Mouse (Mus musculus) cerebellum, adult 11 months (tissue): ENCODE measurements around the gene Smarcc2.
"Not testable (repeated sequence)": the region's sequence is repeated elsewhere in the genome, so short reads cannot be mapped to it uniquely, and the experiment has no call there.

ENCODE experiments used
- DNase-seq: peaks from one replicate; pipeline ENCODE4 v3.0.0; 2022

Smarcc2 gene

DNA sequence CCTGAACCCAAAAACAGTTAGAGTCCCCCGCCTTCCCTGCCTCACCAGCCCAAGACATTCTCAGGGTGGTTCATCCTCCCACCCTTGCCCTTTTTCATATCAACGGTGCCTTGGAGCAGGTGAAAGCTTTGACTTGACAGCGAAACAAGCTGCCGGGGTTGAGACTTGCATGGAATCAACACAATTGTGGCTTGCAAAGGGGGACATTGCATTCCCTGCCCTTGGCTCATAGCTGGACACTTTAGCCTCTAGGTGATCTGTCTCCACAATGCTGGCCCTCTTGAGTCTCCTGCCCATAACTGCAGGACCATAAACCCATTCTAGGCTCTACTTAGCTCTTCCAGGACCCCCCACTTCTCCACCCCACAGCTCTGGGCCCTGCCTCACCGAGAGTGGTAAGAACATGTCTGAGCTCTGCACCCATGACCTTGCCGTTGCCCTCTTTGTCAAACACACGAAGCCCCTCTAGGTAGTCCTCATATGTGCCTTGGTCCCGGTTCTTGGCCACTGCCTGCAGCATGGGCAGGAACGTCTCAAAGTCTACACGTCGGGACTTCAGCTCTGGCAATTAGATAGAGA, 35.7 kb downstream of the Smarcc2 start:
- DNase-seq = no peak

DNA sequence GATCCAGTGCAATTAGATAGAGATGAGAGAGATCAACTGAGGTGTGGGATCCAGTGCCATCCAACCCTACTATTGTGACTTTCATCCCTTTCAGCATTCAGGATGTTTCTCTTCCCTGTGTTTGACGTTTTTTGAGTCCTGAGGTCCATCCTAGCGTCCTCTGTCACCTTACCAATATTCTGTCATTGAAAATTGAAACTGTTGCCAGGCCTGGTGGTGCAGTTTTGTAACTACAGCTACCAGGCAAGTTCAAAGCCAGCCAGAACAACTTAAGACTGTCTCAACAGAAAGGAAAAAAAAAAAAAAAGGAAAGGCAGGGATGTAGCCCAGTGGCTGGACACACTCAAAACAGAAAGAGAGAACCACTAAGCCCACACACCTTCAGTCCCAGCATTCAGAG, 36.2 kb downstream of the Smarcc2 start:
- no peak for DNase-seq

DNA sequence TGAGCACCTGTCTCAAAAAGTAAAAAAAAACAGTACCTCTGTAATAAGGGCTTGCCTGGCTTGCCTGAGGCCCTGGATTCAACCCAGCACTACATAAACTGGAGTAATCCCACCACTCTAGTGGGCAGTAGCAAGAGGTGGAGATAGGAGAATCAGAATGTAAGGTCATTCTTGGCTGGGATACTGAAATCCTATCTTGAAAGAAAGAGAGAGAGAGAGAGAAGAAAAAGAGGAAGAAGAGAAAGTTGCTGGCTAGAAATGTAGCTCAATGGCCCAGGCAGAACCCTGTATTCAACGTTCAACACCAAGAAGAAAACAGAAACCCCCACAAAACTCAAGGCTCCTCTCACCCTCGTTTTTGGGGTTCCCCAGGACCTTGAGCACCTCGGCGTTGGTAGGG, 36.9 kb downstream of the Smarcc2 start:
- no peak for DNase-seq

DNA sequence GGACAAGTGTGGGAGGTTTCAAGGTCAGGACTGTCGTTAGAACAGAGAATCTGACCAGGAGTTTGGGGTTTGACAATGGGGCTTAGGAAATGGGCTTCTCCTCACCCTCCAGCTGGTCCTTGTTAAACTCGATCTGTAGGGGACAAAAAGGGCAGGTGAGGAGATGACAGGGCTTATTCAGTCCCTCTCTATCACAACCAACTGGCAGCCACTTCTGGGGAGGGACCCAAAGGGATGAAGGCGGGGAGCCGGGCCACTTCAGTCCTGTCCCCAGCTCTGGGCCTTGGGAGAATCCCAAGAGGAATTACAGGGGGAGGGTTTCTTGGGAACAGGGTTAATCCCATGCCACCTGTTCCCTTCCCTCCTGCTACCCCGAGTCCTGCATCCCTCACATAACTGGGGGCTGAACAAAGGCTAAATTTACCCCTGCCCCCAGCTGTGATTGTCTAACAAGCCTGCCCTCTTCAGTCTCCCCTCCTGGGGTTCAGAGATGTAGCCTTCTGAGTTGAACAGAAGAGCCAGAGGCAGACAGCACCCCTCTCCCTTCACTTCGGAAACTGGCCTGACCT, 37.5 kb downstream of the Smarcc2 start:
- no peak for DNase-seq

DNA sequence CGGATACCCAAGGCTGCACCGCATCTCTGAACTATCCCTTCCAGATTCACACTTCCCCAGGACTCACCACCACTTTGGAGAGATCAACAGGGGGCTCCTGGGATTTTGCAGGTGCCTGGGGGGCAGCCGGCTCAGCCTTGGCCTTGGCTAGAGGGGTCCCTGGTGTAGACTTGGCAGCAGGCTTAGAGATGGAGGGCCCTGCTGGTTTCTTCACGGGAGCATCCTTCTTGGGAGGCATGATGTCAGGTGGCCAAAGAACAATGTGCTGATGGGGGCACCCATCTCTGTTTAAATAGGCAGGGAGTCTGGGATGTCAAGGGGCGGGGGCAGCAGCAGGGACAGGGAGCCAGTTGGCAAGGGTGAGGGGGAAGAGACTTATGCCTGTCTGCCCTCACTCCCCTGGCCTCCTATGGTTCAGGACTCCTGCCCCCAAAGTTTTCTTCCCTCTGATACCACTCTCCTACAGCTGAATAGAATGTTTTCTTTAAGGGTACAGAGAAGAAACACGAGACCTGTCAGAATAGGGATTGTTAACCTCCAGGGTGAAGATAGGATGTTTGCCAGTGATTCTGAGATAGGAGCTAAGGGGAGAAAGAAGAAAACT, 38.2 kb downstream of the Smarcc2 start:
- no peak for DNase-seq

DNA sequence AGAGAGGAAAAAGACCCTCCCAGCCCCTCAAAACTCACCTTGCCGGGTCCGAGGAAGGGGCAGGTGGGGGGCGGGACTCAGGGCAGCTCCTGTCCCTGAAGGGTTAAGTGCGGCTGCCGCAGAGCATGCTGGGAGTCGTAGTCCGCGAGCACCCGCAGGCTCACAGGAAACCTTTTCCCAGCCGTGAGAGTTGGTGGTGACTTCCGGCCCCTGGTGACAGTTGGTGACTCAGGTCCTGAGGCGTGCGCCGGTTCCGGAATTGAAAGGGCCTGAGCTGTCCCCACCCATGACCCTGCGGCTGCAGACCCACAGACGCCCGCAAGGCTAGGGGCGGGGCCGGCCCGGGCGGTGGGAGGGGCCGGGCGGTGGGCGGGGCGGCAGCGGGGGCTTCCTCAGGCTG, 39.5 kb downstream of the Smarcc2 start, which contains the start of gene Myl6b:
Myl6b (minus strand) TSS at position 96 of the 400 bp plus-strand sequence.
- peak; percentile 95 for DNase-seq

DNA sequence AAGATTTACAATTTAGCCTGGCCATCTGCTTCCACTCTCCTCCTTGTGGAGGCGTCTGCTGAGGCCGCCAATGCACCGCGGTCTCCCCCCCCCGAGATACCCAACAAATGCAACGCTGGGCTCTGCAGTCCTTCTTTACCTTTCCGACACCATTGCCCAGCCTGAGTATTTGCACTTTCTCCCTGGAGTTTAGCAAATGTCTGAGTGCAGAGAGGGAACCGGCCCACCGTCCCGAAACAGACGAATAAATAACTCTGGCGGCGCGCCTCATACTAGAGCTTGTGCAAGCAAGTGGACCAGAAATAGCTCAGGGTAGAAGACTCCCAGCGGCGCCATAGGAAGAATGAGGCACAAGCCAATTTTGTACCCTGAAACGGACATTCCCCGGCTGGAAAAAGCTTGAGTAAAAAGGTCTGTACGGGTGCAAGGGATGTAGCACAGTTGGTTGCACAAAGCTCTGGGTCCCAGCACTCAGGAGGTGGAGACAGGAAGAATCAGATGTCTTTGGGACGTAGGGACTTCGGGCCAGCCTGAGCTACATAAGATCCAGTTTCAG, 40.1 kb downstream of the Smarcc2 start:
- peak; percentile 58 for DNase-seq

DNA sequence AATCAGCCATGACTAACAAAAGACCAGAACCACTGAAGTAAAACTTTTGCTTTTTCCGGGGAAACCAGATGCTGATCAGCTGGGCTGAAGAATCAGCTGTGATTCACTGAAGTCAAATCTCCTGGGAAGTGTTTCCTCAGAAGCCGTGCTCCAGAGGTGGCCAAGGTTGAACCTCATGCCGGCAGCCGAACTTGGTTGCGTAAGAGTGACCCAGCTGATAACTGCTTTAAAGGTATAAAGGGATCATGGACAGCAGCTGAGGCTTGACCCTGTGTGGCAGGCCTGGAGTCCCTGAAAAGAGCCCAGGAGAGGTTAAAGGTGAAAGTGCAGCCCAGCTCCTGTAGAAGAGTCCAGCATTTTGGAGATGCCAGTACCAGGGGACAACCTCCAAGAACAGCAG, 43.3 kb downstream of the Smarcc2 start:
- no peak for DNase-seq

DNA sequence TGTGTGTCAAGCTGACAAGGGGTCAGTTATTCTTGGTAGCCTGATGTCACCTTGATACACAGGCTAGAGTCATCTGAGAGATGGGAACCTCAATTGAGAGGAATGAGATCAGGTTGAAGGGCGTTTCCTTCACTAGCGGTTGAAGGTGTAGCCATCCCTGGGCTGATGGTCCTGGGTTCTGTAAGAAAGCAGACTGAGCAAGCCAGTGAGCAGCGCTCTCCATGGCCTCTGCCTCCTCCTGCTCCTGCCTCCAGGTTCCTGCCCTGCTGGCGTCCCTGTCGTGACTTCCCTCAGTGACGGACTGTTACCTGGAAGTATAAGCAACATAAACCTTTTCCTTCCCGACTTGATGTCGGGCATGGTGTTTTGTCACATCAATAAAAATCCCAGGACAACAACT, 44.5 kb downstream of the Smarcc2 start:
- DNase-seq = no peak

DNA sequence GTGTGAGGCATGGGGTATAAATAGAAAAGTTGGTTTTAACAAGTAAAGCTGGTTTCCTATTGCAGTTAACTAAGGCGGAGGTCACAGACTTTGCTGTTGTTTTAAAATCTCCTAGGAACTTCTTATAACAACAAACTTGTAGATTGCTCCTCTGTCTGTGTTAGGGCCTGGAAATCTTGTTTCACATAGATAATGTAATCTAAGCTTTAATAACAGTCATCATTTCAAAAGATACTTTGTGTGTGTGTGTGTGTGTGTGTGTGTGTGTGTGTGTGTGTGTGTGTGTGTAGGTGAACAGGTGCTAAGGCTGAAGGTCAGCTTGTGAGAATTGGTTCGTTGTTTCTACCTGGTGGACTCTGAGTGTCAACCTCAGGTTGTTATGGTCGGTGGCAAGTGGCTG, 45.0 kb downstream of the Smarcc2 start:
- DNase-seq = no peak

DNA sequence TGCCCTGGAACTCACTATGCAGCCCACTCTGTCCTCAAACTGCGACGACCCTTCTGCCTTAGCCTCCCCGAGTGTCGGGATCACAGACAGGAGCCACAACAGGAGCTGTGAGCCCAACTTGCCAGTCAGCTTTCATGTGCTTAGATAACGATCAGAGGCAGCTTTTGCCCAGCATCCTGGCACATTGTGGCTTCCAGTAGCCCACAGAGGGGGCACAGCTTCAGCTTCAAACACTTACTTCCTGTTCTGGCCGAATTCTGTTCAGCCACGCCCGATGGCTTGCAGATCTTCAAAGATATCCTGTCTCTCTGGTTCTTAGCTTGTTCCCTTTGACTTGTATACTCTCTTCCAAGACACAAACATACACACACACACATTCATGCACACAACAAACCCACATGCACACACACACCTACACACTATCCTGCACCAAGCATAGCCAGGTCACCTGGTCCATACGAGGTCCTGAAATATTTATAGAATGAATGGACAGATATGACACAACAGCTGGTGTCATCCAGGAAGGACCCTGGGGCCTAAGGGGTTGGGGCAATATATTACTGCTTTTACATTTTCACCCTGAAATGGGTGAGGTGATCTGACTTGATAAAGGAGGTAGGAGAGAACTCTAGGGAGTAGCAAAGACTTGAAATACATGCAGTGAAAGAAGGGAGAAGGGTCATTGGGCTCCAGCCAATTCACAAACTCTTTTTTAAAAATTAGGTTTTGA, 45.8 kb downstream of the Smarcc2 start:
- no peak for DNase-seq

DNA sequence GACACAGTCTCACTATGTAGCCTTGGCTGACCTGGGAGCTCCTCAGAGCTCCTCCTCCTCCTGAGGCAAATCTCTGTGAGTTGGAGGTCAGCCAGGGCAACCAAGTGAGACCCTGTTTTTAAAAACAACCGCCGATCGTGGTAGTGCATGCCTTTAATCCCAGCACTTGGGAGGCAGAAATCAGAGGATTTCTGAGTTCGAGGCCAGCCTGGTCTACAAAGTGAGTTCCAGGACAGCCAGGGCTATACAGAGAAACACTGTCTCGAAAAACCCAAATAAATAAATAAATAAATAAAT, 46.3 kb downstream of the Smarcc2 start:
- not testable (repeated sequence) for DNase-seq

DNA sequence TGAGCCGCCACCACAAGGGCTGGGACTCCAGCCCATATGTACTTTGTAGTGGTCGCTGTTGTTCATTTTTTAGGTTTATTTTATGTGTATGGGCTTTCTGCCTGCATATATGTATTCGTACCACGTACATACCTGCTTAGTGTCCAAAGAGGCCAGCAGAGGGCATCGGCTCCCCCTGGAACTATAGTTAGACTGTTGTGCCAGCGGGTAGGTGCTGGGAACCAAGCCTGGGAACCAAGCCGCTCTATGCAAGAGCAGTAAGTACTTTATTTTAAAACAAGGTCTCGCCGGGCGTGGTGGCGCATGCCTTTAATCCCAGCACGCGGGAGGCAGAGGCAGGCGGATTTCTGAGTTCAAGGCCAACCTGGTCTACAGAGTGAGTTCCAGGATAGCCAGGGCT, 46.9 kb downstream of the Smarcc2 start:
- no peak for DNase-seq

DNA sequence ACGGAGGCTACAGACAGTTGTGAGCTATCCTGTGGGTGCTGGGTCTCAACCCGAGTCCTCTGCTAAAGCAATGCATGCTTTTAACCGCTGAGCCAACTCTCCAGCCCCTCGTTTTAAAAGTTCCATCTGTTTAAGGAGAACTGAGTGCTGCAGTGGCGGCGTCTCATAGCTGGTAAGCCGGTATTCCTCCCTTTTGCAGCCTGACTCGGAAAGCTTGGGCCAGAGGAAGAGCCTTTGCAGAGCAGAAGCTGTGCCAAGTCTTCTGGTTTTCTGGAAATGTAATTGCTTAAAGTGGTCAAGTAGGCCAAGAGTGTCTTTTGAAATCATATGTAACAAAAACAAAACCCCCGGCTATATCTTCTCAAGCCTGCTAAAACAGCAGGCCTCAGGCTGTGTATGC, 49.2 kb downstream of the Smarcc2 start:
- DNase-seq = no peak

DNA sequence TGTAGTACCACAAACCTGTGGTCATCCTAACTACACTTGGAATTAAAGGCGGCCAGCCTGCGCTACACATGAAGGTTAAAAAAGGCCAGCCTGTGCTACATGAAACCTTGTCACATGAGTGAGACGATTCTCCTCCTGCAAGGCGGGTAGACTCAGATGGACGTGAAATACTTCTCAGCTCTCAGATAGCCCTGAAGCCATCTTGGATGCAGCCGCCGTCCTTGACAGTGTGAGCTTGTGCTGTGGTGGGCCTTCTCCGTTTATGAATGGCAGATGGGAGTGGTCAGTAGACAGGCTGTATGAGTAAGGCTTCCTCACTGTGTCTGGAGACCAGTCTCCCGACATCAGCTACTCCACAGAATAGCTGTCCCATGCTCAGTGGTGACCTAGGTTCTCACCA, 50.2 kb downstream of the Smarcc2 start:
- DNase-seq = no peak

DNA sequence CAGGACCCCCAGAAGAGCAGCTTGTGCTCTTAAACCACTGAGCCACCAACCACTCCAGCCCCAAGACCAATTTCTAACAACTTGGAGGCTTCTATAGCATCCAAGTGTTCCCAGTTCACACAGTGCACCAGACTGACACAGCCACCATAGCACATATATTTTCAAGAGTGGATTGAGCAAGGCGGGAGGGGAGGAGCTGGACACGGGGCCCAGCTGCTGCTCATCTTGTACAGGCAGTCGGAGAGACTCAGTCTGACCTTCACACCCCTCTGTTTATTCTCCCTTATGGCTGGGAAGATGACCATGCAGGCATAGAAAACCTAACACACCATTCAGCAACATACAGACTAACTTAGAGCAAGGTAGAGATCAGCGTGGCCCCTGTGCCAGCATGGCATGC, 50.8 kb downstream of the Smarcc2 start:
- no peak for DNase-seq

DNA sequence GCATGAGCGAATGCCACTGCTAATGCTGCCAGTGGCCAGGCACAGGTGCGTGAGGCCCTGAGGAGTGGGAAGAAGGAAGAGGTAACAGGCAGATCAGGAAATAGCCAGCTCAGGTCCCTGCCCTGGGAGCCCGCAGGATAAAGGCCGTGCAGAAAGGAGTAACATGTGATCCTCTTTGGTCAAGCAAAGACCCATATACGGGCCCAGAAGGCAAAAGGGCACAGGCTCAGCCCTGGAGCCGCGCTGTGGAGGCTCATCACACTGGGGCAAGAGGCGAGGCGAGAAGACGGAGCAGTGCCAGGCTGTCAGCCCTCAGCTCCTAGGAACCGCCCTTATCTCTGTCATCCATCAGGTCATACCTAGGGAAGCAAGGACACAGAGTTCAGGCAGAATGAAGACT, 51.3 kb downstream of the Smarcc2 start:
- no peak for DNase-seq

DNA sequence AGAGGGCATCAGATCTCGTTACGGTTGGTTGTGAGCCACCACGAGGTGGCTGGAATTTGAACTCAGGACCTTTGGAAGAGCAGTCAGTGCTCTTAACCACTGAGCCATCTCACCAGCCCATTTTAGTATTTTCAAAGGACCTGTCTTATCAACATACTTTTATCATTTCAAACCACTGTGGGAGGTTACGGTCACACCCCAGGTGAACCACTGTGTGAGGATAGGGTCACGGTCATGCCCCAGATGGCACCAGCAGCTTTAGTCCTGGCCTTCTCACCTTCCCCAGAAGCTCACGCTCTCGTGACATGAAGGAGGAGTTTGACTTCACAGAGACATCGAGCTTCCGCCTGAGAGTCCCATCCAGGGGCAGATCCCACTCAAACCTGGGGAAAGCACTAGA, 52.1 kb downstream of the Smarcc2 start:
- DNase-seq = no peak

DNA sequence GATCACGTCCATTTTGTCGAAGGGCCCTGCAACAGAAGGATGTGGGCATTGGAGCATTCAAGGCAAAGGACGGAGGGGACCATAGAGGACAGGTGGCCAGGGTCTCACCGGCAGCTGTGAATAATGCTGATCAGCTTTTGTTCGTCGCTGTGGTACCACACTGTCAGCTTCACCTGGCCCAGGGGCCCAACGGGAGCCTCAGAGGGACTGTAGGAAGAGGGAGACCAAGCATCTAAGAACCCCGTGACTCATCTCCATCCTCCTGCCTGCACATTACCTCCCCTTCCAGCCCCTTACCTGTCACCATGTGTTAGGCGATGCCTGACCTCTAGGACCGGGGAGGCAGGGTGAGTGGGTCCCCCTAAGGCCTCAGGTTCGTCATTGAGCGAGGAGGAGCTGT, 52.7 kb downstream of the Smarcc2 start:
- DNase-seq = no peak

DNA sequence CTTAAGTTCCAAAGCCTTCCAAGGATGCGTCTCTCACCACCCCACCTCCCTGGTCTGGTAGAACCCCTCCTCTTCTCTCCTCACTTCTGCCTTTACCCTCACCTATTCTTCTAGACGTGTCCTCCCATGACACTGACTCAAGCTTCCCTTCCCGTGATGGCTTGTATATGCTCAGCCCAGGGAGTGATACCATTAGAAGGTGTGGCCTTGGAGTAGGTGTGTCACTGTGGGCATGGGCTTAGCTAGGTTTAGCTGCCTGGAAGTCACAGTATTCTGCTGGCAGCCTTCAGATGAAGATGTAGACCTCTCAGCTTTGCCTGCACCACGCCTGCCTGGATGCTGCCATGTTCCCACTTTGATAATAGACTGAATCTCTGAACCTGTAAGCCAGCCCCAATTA, 56.0 kb downstream of the Smarcc2 start:
- no peak for DNase-seq

DNA sequence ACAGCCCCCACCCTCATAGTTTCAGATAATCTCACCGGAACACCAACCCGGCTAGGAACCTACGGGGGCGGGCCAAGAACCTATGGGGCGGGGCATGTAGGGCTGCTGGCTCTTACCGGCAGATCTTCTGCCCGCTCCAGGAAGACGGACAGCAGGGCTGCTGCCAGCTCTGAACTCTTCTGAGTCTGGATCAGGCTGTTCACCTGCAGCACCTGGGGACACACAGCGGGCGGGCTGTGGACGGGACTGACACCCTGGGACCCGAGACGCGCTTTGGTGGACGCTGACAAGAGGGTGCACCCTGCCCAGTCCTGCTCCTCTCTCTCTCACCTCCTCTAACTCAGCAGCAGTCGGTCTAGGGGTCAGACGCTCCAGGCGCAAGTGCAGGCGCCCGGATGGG, 57.0 kb downstream of the Smarcc2 start:
- DNase-seq = no peak

DNA sequence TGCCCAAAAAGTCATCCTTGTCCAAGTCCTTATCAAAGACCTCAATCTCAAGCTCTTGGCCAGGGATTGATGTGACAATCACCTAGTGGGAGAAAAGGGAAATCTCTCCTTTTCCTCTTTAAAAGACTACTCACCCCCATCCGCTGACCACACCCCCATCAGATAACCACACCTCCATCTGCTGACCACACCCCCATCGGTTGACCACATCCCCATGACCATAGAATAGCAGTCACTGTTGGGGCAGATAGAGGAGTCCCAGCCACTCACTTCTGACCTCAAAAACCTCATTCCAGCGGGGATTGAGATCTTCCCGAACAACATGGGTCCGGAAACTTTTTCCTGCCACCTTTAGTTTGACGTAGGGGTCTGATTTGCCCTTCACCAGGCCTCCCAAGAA, 57.6 kb downstream of the Smarcc2 start:
- no peak for DNase-seq

DNA sequence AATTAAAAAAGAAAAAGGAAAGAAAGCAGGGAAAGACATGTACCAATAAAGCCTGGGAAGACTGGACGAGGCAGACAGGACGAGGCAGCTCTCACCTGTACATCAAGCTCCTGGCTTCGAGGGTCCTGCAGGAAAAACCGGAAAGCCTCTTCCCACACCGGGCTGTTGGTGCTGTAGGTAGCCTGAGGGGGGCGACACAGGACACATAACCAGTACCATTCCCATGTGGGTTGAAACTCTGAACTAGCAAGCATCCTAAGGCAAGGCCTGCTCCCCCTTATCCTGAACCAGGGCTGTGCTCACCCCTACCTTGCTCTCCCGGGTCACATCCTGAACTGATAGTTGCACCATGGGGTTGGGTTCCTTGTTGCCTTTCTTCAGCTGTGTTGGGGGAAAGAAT, 59.8 kb downstream of the Smarcc2 start:
- DNase-seq = no peak

DNA sequence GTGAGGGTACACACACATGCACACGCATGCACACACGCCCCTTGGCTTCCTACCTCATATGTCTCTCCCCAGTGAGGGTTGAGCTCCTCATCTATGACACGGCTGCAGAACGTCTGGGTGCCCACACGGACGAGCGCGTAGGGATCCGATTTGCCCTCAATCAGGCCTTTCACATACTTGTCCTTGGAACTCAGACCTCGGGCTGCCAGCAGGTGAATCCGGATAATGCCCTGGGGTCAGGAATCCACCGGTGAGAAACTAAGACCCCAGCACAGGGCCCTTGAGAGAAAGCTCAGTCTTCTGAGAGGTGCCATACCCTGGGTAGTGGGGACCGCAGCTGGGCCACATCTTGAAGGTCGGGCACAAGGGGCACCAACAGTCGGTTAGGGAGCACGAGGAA, 61.5 kb downstream of the Smarcc2 start:
- DNase-seq = no peak
